Mouse (Mus musculus) brown adipose tissue, adult 24 weeks (tissue): ENCODE measurements around the gene Zbbx. TPM values are rescaled to one million over a fixed set of nuclear protein-coding genes. Genes with fewer than 3 reads are reported as not detected.

Source experiments
- H3K27ac ChIP-seq: fragments of 200-500 bp; replicated peaks from 2 replicates; pipeline ENCODE4 v1.5.1; 2012; ENCODE audit warnings: low read depth, mild to moderate bottlenecking, low read length
- H3K4me1 ChIP-seq: fragments of 200-500 bp; 2 replicates; pipeline ENCODE4 v1.6.1; 2012; ENCODE audit warnings: low read length, mixed read lengths; ENCODE audit not compliant: control insufficient read depth, insufficient read depth, insufficient read length
- H3K4me3 ChIP-seq: fragments of 200-500 bp; 2 replicates; pipeline ENCODE4 v1.5.1; 2012; ENCODE audit warnings: low read depth, mild to moderate bottlenecking, low read length, moderate library complexity; ENCODE audit not compliant: insufficient read depth
- polyA plus RNA-seq: library from polyadenylated mRNA; stranded (reverse); fragments of >200 nt; gene quantifications from 2 replicates; pipeline ENCODE4 v1.2.4, GENCODE M21; 2012; ENCODE audit not compliant: missing spikeins, insufficient read depth, insufficient read length

Gene Zbbx
- not detected in 2 replicates for polyA plus RNA-seq

DNA sequence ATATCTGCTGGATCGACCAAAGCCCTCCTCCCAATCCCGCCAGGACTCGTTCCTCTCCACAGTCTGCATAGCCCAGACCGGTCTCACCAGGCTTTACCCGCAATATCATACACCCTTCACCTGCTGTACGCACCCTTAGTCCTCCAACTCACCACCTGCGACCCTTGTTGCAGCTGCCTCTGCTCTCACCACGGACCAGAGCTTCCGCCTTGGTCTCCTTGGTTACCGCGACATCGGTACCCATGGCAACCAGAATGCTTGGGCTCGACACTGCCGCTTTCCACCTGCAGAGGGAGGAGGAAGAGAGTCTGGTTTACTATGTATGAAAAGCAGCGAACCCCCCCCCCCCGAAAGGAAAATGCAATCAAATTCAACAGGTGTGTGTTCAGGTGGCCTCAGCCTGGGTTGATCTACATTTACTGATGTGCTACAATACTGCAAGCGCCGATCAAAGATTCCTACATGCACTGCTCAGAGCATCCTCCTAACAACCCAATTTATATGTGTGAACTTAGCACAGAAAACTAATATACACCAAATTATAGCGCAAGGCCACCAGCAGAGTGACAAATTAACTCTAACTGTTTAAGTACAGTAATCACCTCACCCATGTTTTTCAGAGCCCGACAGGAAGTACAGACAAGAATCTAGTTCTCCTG, at the start of gene Zbbx:
Gene Zbbx (minus strand): TSS at position 197 of the 659 bp plus-strand sequence.
- no peak within 1 kb of the TSS for H3K27ac ChIP-seq
- H3K4me1 ChIP-seq: no peaks in the 10 kb centered on the region
- H3K4me3 ChIP-seq: no peak within 1 kb of the TSS

DNA sequence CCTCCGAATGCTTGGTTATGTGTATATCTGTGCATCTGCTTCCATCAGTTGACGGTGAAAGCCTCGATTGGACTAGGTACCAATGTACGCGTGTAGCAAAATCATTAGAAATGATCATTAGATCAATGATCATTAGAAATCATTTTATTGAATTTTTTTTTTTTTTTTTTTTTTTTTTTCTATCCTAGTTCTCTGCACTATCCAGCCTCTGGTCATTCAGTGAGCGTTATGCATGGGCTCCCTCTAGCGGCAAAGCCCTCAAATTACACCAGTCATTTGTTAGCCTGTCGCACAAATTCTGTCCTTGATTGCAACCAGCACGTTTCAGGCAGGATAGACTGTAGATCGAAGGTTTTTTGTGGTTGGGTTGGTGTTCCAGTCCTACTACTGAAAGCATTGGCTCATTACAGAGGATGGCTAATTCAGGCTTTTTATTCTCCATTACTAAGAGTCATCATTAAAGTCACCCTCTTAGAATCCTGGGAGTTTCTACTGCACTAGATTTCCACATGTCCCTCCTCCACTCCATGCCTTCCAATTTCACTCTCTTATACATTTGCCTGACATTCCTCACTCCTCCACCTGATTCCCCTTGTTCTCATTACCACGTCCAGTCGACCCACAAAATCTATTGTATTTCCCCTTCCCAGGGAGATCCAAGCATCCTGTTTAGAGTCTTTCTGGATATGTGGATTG, 38.1 kb upstream of the Zbbx start:
- Histone ChIP-seq H3K4me3 (no peak overlapping the region), H3K27ac (no peak overlapping the region), H3K4me1 (no peaks in the 10 kb centered on the region)

DNA sequence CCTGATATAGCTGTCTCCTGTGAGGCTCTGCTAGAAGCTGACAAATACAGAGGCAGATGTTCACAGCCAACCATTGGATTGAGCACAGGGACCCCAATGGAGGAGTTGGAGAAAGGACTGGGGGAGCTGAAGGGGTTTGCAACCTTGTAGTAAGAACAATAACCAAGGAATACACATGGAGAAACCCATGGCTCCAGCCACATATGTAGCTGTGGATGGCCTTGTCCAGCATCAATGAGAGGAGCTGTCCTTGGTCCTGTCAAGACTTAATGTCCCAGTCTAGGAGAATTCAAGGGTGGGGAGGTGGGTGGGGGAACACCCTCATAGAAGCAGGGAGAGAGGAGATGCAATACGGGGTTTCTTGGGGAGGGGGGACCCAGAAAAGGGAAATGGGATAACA, 17.8 kb upstream of the Zbbx start:
- Histone ChIP-seq H3K4me1 (no peaks in the 10 kb centered on the region), H3K27ac (no peak overlapping the region), H3K4me3 (no peak overlapping the region)

- no peaks in the 10 kb centered on the region for H3K4me1 ChIP-seq
- no peak overlapping the region for H3K4me3 ChIP-seq
- H3K27ac ChIP-seq: no peak overlapping the region
These were observed 23.0 kb downstream of the Zbbx start for GRCm38 (mm10) chr3:75141876-75142275.

- H3K4me1 ChIP-seq: no peaks in the 10 kb centered on the region
- no peak overlapping the region for H3K4me3 ChIP-seq
- no peak overlapping the region for H3K27ac ChIP-seq
These were observed 60.0 kb downstream of the Zbbx start for GRCm38 (mm10) chr3:75104867-75105266.

DNA sequence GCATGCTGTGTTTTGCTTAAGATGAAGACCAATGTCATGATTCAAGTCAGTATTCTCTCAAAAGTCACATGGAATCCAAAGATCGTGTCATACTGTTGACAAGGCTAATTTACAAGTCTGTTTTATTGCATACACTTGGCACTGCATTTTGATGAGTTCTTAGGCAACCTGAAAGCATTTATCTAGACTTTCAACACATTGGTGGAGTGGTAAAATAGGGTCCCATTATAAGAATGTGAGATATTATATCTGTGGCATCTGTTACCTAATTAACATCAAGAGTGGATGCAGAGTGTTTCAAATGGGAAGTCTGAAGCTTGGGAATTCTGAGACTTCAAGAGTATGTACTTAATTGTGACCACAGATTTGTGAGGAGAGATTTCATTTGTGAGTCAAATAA, 79.1 kb downstream of the Zbbx start:
- Histone ChIP-seq H3K4me3 (no peak overlapping the region), H3K4me1 (no peaks in the 10 kb centered on the region), H3K27ac (no peak overlapping the region)

- no peak overlapping the region for H3K27ac ChIP-seq
- no peaks in the 10 kb centered on the region for H3K4me1 ChIP-seq
- H3K4me3 ChIP-seq: no peak overlapping the region
These were observed 85.9 kb downstream of the Zbbx start for GRCm38 (mm10) chr3:75078906-75079305.

GRCm38 (mm10) chr3:75009701-75010100, 155.1 kb downstream of the Zbbx start:
- Histone ChIP-seq H3K4me1 (no peaks in the 10 kb centered on the region), H3K27ac (no peak overlapping the region), H3K4me3 (no peak overlapping the region)

Other genes starting within 250 kb of the Zbbx start
- gene Serpini2, start 105.0 kb upstream of the Zbbx start, polyA plus RNA-seq: not detected in 2 replicates